Mouse (Mus musculus): ENCODE measurements around the gene Casq2.

DNA sequence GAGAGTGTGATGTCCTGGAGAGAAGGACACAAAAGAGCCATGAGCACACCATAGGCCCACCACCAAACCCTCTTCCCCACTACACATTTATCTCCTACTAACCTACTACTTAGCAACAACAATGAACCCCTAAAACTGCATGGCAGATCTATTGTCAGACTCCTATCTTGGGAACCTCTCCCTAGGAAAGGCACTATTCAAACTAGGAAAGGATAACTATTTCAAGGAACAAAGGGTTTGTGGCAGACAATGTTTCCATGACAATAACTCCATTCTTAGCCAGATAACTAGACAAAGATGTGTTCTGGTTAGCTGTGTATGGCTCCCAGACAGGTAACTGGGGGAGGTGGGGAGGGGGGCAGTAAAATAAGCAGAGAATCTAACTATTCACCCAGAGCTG, 104.4 kb downstream of the Casq2 start:
- no peak for TF ChIP-seq CTCF (IDR thresholded peaks at IDR 0.05 in 2 of 3, conservative IDR thresholded peaks at IDR 0.05 in 1 of 3; ENCODE audit: control insufficient read depth in 1 of 3, insufficient read depth in 1 of 3, low read depth in 2 of 3, low read length in 3 of 3, poor library complexity in 1 of 3, severe bottlenecking in 1 of 3)
- no peak for TF ChIP-seq EP300 (IDR thresholded peaks at IDR 0.05; ENCODE audit: low read depth in 1 of 2, low read length in 2 of 2)
- TF ChIP-seq ZC3H11A (IDR thresholded peaks at IDR 0.05; ENCODE audit: low read depth, low read length) = no peak
- TF ChIP-seq TBP (IDR thresholded peaks at IDR 0.05; ENCODE audit: low read depth, low read length) = no peak
- no peak for TF ChIP-seq MXI1 (IDR thresholded peaks at IDR 0.05; ENCODE audit: low read depth, low read length)

All from MEL (cell line).